Mouse (Mus musculus): ENCODE data around the gene Gm10697.
"Not testable (repeated sequence)": the region's sequence is repeated elsewhere in the genome, so short reads cannot be mapped to it uniquely, and the experiment has no call there.

The Gm10697 gene

GRCm38 (mm10) chr3:94072544-94072943 is at the start of gene Gm10697:
Gene Gm10697, minus strand, starts transcription at chr3:94072644.
- DNase-seq (ENCODE audit: extremely low read depth, low read depth): not testable (repeated sequence)

DNA sequence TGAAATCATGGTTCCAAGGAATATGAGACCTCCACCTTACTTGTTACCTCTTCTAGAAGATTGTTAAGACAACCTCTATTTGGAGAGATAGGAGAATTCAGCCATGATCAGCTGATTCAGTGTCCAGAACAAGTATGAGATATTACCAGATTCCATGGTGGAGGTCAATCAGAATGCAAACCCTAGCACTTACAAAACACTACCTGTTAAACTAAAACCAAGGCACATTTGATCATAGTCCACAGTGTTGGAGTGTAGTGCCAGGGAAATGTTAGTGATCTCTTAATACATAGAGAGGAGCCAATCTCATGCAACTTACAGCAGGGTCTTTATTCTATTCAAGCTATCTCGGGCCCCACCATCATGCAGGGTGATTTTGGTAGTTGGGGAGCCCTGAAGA is 42.6 kb upstream of the Gm10697 start:
- DNase-seq (ENCODE audit: extremely low read depth, low read depth): not testable (repeated sequence)

GRCm38 (mm10) chr3:94054785-94055184 is 17.7 kb downstream of the Gm10697 start, which contains the start of gene Gm9125:
Gene Gm9125, minus strand, starts transcription at chr3:94054885.
- DNase-seq (ENCODE audit: extremely low read depth, low read depth): not testable (repeated sequence)

- not testable (repeated sequence) for DNase-seq (ENCODE audit: extremely low read depth, low read depth)
These were observed 22.8 kb downstream of the Gm10697 start for GRCm38 (mm10) chr3:94049566-94050121.

DNA sequence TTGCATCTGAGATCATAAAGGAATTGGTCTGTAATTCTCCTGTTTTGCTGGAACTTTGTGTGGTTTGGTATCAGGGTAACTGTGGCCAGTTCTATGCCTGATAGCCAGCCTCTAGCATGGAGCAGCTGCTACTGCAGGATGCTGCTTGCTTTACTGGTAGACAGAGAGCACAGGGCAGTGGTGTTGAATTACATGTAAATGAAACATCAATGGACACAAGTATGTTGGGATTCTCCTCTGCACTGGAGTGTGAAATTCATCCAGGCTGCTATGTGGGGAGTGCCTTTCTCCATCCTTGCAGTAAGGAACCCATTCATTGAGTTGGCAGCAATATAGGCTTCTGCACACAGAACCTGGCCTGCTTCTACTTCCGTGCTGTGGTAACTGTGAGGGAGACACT is 34.2 kb downstream of the Gm10697 start:
- DNase-seq (ENCODE audit: extremely low read depth, low read depth): not testable (repeated sequence)

DNA sequence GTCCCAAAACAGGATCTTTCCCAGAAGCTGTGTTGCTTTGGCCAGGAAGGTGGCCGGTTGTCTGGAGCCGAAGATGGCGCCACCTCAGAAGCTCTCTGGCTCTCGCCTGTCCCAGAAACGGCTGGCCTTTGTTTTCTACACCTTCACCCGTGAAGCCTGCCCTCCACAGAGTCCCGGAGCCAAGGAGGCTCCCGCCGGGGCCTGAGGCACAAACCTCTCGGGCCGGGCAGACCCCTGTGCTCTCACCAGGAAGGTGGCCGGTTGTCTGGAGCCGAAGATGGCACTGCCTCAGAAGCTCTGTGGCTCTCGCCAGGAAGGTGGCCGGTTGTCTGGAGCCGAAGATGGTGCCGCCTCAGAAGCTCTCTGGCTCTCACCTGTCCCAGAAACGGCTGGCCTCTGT is 38.0 kb downstream of the Gm10697 start:
- not testable (repeated sequence) for DNase-seq (ENCODE audit: extremely low read depth, low read depth)

All from MEL-GATA-1-ER (cell line).